Mouse (Mus musculus): ENCODE data around the gene Uhrf1.

Gene Uhrf1

GRCm38 (mm10) chr17:56302363-56302996 lies 641 bp upstream of the Uhrf1 start:
- ChIA-PET CTCF (interaction anchor here in 3 of 4 experiments (0.6 to 2.9 kb wide), 4 partner anchors 11 to 57 kb away, joined by 4 to 18 read pairs (median 10); partner anchors contain the start of gene Plin3 (in 1 of the 3)), POLR2A (interaction anchor here (0.7 to 64.8 kb wide), 27 partner anchors 1 to 414 kb away, joined by 3 to 2494 read pairs (median 12); partner anchors contain the start of genes Plin3 (in 4 of the 4), Kdm4b (in 3 of the 4), Arrdc5 (in 2 of the 4) and Uhrf1 (in 2 of the 4))

GRCm38 (mm10) chr17:56303847-56304586 lies 896 bp downstream of the Uhrf1 start:
- ChIA-PET CTCF (interaction anchor here in 3 of 4 experiments (0.6 to 2.9 kb wide), 18 partner anchors 13 to 295 kb away, joined by 3 to 18 read pairs (median 5); partner anchors contain the start of genes Kdm4b (in 1 of the 3), Plin3 (in 1 of the 3), Sh3gl1 (in 1 of the 3) and Ticam1 (in 1 of the 3)), POLR2A (interaction anchor here (0.6 to 64.8 kb wide), 98 partner anchors 2 to 755 kb away, joined by 3 to 2494 read pairs (median 4); partner anchors contain the start of genes Kdm4b (in 4 of the 4), Plin3 (in 4 of the 4), Arrdc5 (in 2 of the 4) and Chaf1a (in 2 of the 4))

- ChIA-PET POLR2A (interaction anchor here (0.6 to 64.8 kb wide), 84 partner anchors 3 to 755 kb away, joined by 3 to 2494 read pairs (median 4); partner anchors contain the start of genes Kdm4b (in 4 of the 4), Plin3 (in 4 of the 4), Arrdc5 (in 2 of the 4) and Chaf1a (in 2 of the 4)), CTCF (interaction anchor here (0.6 to 2.9 kb wide), 15 partner anchors 12 to 296 kb away, joined by 3 to 18 read pairs (median 5); partner anchors contain the start of genes Plin3 (in 2 of the 4) and Ticam1 (in 1 of the 4))
Measured at GRCm38 (mm10) chr17:56304718-56305117, 1.6 kb downstream of the Uhrf1 start.

GRCm38 (mm10) chr17:56305156-56305555 lies 2.0 kb downstream of the Uhrf1 start:
- ChIA-PET CTCF (interaction anchor here (0.6 to 2.9 kb wide), 8 partner anchors 13 to 54 kb away, joined by 3 to 18 read pairs (median 4); partner anchors contain the start of gene Plin3 (in 2 of the 4)), POLR2A (interaction anchor here (0.7 to 64.8 kb wide), 38 partner anchors 3 to 754 kb away, joined by 3 to 2494 read pairs (median 5); partner anchors contain the start of genes Plin3 (in 4 of the 4), Kdm4b (in 3 of the 4), Arrdc5 (in 2 of the 4) and Rpl36 (in 2 of the 4))

GRCm38 (mm10) chr17:56305826-56306225 lies 2.7 kb downstream of the Uhrf1 start:
- POLR2A ChIA-PET = interaction anchor here (1.4 to 64.8 kb wide), 9 partner anchors 2 to 51 kb away, joined by 3 to 2494 read pairs (median 121); partner anchors contain the start of genes Plin3 (in 4 of the 4), Kdm4b (in 3 of the 4), Arrdc5 (in 2 of the 4) and Ticam1 (in 2 of the 4)
- CTCF ChIA-PET = interaction anchor here in 2 of 4 experiments (0.6 to 1.8 kb wide), 3 partner anchors 16 to 55 kb away, joined by 3 to 5 read pairs (median 4); no protein-coding TSS in a partner anchor

GRCm38 (mm10) chr17:56308088-56308487 lies 5.0 kb downstream of the Uhrf1 start:
- POLR2A ChIA-PET = interaction anchor here in 3 of 4 experiments (0.5 to 64.8 kb wide), 14 partner anchors 0 to 724 kb away, joined by 3 to 2494 read pairs (median 4); partner anchors contain the start of genes Kdm4b (in 3 of the 3), Arrdc5 (in 2 of the 3), Plin3 (in 2 of the 3) and Ticam1 (in 2 of the 3)
- CTCF ChIA-PET = interaction anchor here in 2 of 4 experiments (0.6 to 3.0 kb wide), 8 partner anchors 12 to 245 kb away, joined by 3 to 11 read pairs (median 4); no protein-coding TSS in a partner anchor

GRCm38 (mm10) chr17:56309191-56309945 lies 6.2 kb downstream of the Uhrf1 start:
- CTCF ChIA-PET = interaction anchor here in 3 of 4 experiments (0.6 to 3.0 kb wide), 13 partner anchors 11 to 454 kb away, joined by 3 to 18 read pairs (median 4); partner anchors contain the start of gene Kdm4b (in 1 of the 3)
- POLR2A ChIA-PET = interaction anchor here in 3 of 4 experiments (1.1 to 64.8 kb wide), 9 partner anchors 2 to 230 kb away, joined by 3 to 2494 read pairs (median 6); partner anchors contain the start of genes Kdm4b (in 3 of the 3), Arrdc5 (in 2 of the 3), Plin3 (in 2 of the 3) and Uhrf1 (in 2 of the 3)

- ChIA-PET CTCF (interaction anchor here in 3 of 4 experiments (0.7 to 2.3 kb wide), 7 partner anchors 21 to 736 kb away, joined by 3 to 13 read pairs (median 5); partner anchors contain the start of gene Plin3 (in 1 of the 3)), POLR2A (interaction anchor here (0.6 to 62.3 kb wide), 28 partner anchors 2 to 687 kb away, joined by 3 to 2494 read pairs (median 6); partner anchors contain the start of genes Uhrf1 (in 3 of the 4), Arrdc5 (in 2 of the 4), Plin3 (in 2 of the 4) and Fem1a (in 1 of the 4))
Measured at GRCm38 (mm10) chr17:56324419-56324818, 21.3 kb downstream of the Uhrf1 start.

GRCm38 (mm10) chr17:56325450-56326152 lies 22.5 kb downstream of the Uhrf1 start, which contains the start of gene Kdm4b:
Gene Kdm4b, plus strand, starts transcription at chr17:56326062.
- CTCF ChIA-PET = interaction anchor here (0.5 to 3.3 kb wide), 40 partner anchors 8 to 433 kb away, joined by 3 to 16 read pairs (median 4); partner anchors contain the start of genes Plin3 (in 2 of the 4), Gm20219 (in 1 of the 4), Nrtn (in 1 of the 4) and Safb2 (in 1 of the 4)
- POLR2A ChIA-PET = interaction anchor here (0.6 to 62.3 kb wide), 108 partner anchors 1 to 706 kb away, joined by 3 to 2494 read pairs (median 4); partner anchors contain the start of genes Uhrf1 (in 4 of the 4), Arrdc5 (in 2 of the 4), Plin3 (in 2 of the 4) and Ranbp3 (in 2 of the 4)

GRCm38 (mm10) chr17:56326153-56327147 lies 23.3 kb downstream of the Uhrf1 start:
- POLR2A ChIA-PET = interaction anchor here (0.5 to 62.3 kb wide), 107 partner anchors 0 to 705 kb away, joined by 3 to 2494 read pairs (median 5); partner anchors contain the start of genes Uhrf1 (in 4 of the 4), Arrdc5 (in 2 of the 4), Plin3 (in 2 of the 4) and Rpl36 (in 2 of the 4)
- CTCF ChIA-PET = interaction anchor here (0.5 to 3.3 kb wide), 37 partner anchors 8 to 432 kb away, joined by 3 to 16 read pairs (median 4); partner anchors contain the start of genes Plin3 (in 2 of the 4), Gm20219 (in 1 of the 4), Nrtn (in 1 of the 4) and Safb2 (in 1 of the 4)

- CTCF ChIA-PET = interaction anchor here (0.7 to 2.0 kb wide), 8 partner anchors 9 to 224 kb away, joined by 3 to 11 read pairs (median 4); no protein-coding TSS in a partner anchor
- POLR2A ChIA-PET = interaction anchor here in 2 of 4 experiments (0.7 to 62.3 kb wide), 6 partner anchors 2 to 491 kb away, joined by 3 to 2494 read pairs (median 1204); partner anchors contain the start of genes Arrdc5 (in 2 of the 2), Plin3 (in 2 of the 2), Uhrf1 (in 2 of the 2) and Fem1a (in 1 of the 2)
Measured at GRCm38 (mm10) chr17:56329267-56329666, 26.1 kb downstream of the Uhrf1 start.

GRCm38 (mm10) chr17:56330345-56330744 lies 27.2 kb downstream of the Uhrf1 start:
- ChIA-PET POLR2A (interaction anchor here in 2 of 4 experiments (0.7 to 62.3 kb wide), 8 partner anchors 4 to 251 kb away, joined by 3 to 2404 read pairs (median 4); partner anchors contain the start of genes Arrdc5 (in 1 of the 2), Kdm4b (in 1 of the 2), Plin3 (in 1 of the 2) and Uhrf1 (in 1 of the 2)), CTCF (interaction anchor here in 3 of 4 experiments (0.9 to 2.0 kb wide), 9 partner anchors 8 to 223 kb away, joined by 3 to 9 read pairs (median 4); no protein-coding TSS in a partner anchor)

- ChIA-PET CTCF (interaction anchor here in 2 of 4 experiments (1.2 to 4.0 kb wide), 5 partner anchors 13 to 227 kb away, joined by 4 to 42 read pairs (median 5); no protein-coding TSS in a partner anchor), POLR2A (interaction anchor here in 2 of 4 experiments (1.4 to 62.3 kb wide), 6 partner anchors 4 to 252 kb away, joined by 3 to 2404 read pairs (median 12); partner anchors contain the start of genes Arrdc5 (in 1 of the 2), Kdm4b (in 1 of the 2), Plin3 (in 1 of the 2) and Uhrf1 (in 1 of the 2))
Measured at GRCm38 (mm10) chr17:56331256-56331655, 28.1 kb downstream of the Uhrf1 start.
